Mouse (Mus musculus): ENCODE data around the gene S100a2.
A peak's percentile ranks its signal among the peaks of the same experiment; 100 is the strongest.

S100a2 gene

DNA sequence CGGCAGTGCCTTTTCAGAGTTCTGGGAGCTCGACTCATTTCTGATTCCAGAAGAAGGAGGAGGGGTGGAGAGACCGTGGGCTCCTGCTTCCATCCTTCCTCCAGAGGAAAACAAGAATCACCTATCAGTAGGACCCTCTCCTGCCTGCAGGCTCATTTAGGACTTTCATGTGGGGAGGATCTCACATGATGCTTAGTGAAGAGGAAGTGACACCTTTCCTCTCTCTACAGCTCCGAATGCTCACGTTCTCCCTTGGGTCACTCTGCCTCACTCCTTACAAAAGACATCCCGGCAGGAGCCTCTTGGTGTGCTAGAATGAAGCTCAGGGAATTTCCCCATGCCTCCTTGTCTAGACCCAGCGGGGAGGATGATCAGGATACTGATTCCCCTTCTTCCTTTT, 31.5 kb downstream of the S100a2 start:
- DNase-seq, result no peak

DNA sequence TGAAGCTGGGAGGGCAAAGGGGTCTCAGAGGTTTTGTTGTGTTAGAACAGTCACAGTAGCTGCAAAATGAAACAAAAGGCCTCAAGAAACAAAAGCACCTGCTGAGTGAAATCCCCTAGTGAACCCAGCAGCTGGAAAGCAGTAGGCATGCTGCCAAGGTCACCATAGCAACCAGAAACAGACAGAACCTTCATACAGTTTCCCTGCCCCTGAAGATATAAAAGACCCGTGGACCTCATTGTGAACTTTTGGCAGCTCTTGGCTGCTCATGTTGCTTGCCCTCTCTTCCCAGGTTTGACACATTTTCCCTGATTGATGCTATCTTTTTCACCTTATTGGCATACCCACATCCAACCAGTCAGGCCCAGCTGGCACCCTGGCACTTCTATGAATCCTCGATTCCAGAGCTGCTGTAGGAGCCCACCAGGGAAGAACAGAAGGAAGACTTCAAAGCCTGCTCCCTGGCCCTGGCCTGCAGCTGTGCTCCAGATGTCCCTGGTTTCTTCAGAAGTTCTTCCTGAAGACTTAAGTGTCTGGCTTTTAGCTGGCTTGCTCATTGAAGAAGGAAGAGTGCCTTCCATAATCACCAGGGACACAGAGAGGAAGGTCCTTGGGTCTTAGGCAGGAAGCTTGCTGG, 33.5 kb downstream of the S100a2 start:
- DNase-seq, result peak in 1 of 2 experiments; percentile 42

DNA sequence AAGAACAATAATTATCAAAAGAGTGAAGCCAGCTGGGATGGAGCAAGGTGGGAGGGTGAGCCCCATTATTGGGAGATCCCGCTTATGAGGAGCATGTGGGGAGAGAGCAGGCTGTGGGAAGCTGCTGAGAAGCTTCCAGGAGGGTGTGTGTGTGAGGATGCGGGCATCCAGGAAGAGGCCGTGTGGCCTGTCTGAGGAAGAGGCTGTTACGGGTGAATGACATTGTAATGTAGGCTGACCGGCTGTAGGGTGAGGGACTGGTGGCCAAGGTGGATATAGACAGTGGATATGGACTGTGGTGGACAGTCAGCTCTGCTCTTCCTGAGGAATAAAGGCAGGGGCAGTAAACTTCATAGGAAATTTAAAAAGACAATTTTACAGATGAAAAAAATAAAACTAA, 35.4 kb downstream of the S100a2 start:
- no peak for DNase-seq

DNA sequence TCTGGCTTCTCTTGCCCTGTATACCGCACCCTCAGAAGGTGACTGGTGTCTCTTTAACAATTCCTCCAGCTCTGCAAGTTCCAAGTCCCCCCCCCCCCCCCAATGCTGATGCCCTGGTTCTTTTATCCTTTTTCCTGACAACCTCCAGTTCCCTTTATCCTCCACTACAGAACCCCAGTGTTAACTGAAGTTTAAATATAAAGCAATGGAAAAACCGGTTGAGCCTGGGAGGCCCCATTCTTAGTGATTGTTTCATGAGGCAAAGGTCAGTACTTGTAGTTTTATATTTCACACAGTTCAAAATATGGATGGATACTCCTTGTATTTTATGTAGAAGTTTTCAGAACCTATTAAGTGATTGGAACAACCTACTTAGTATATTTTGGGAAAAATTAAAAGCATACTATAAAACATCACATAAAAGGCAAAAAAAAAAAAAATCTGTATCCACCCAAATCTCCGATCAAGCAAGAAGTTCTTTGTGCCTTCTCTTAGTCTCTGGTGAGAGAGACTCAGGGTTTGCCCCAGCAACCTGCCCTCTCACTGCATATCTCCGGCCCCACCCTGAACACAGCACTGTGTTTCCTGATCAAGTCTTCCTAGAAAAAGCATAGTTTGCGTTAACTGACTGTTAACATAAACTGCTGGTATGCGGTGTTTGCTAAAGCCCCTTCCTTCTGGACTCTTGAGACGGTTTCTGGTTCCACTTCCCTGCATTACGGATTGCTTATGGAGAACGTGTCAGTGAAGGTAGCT, 36.4 kb downstream of the S100a2 start:
- no peak for DNase-seq

DNA sequence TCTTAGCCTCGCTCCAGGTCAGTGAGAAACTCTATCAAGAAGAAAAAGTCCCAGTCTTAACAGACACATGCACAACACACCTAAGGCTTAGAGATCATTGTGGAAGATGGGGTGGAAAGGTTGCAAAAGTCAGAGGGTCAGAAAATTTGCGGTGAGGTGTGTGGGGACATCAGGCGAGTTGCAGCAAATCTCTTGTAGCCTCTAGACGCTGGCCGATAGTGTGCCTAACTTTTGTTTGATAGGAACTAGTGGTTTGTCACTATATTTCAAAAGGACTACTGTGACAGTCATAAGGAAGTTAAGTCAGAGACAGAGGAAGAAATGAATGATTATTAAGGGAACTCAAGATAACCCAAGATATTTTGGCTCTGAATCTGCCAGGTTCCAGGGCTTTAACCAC, 37.3 kb downstream of the S100a2 start:
- no peak for DNase-seq

DNA sequence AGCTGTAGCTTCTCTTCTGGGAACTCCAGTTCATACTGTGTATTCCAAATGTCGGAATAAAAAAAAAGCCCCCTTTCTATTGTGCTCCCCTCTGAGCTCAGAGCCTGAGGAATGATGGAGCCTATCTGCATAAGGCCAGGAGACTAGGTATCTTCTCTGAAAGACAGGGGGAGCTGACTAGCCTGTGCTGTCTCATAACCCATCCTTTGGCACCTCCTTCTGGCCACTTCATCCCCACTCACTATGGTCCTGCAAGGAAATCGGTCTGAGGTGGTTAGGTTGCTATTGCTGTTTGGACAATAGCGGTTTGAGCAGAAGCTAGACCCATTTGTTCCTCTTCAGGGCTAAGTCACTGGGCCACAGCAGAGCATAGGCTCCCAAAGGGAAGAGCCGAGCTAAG, 37.8 kb downstream of the S100a2 start:
- peak in 1 of 2 experiments; percentile 6 for DNase-seq

DNA sequence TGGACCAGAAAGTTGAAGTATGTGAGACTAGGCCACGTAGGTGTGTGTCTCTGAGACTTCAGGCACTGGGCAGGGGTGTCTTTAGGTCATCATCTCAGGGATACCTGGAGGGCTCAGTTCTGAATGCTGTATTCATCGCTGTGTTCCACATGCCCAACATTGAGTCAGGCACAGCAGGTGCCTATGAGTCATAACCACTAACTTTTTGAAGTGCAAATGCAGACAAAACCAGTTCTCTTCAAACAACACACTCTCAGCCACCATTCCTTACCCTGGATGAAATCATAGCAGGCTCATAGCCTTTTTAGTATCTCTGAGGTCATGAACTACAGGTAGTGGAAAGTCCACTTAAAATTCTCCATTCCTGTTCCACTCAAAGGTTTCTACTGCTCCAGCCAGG, 39.3 kb downstream of the S100a2 start:
- no peak for DNase-seq

DNA sequence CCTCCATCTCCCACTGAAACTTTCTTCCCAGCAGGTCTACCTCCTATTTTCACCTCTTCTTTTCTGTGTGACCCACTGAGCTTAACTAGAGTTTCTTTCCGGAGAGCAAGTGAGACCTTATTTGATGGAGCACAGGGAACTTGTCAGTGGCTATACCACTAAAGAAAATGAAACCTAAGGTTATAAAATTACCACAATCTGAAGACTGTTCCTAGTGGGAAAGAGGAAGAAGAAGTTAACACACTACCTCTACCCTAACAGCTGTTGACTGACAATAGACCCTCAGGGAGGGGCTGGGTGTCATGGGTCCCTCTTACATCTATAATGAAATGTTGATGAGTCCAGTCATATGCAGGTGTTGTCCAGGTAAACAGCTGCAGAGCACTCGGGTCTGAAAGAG, 41.9 kb downstream of the S100a2 start:
- DNase-seq, result no peak

DNA sequence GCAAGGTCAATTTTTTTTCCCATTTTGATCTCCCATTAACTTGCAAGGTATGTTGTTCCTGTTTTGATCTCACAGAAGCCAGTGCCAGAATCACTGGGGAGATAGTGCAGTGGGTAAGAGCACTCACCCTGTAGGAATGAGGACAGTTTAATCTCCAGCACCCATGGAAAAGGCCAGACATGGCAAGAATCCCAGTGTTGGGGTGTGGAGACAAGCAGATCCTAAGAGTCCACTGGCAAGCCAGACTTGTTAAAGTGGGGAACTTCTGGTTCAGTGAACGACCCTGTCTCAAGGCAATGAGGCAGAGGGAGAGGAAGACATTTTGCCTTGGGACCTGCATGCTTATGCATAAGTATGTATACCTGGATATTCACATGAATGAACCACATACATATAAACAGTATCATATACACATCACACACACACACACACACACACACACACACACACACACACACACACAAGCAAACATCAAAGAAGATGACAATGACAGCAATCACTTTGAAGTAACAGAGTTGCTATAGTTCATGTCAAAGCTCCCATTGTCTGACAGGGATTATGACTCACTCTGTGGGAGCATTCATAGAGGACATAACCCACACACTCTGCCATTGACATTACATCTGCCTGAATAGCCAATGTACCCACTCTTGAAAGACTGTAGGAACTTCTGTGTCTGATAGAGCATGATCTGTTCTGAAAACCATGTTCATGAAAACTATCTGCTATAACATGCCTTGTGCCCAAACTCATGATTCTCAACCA, 48.6 kb downstream of the S100a2 start:
- DNase-seq, result no peak

DNA sequence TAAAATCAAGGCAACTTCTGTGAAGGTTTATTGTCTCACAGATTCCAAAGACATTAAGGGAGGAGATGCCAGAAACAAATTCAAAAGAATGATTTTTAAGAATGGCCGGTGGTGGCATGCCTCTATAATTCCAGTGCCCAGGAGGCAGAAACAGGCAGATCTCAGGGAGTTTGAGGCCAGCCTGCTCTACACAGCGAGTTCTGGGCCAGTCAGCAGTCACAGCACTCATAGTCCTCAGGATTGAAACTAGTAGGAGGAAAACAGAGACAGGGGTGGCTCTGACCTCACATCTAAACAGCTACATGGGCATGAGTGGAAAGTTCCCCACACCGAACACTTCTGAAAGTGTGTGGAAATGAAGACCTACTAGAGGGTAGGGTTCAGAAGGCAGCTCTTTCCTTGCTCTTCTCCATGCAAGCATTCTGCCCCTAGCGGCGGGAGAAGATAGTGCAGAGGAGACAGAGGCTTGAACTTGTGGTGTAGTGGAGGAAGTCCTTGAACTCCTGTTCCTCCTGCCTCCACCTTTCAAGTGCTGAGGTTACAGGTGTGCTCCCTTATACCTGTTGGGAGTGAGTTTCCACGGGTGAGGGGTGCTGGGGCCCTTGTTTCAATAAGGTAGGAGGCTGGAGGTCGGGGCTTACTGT, 49.6 kb downstream of the S100a2 start:
- peak in 1 of 2 experiments; percentile 23 for DNase-seq

DNA sequence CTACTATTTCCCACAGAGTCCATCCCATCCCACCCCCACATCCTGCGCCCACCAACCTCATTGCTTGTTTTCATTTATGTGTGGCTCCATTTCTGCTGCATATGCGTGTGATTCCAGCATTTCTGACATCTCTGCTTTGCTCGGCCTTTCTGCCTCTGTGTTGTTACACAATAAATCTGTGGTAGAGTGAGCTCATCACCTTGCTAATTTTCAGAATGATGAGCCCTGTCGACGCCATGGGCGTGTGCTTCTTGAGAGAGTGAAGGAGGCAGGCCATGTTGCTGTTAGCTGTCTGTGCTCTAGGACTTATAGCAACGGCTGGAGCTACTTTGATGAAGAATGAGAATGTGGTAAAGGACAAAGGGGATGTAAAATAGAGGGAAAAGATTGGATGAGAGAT, 50.9 kb downstream of the S100a2 start:
- DNase-seq, result no peak

Data from kidney, adult 8-10 months (tissue).